Mouse (Mus musculus) lung, embryonic 15.5 days (tissue): Measurements from ENCODE around the gene Fthl17f. TPM values are rescaled to one million over a fixed set of nuclear protein-coding genes. Genes with fewer than 3 reads are reported as not detected.

Source experiments
- polyA plus RNA-seq: library from polyadenylated mRNA; unstranded; fragments of >200 nt; fragmentation: Nextera tagmentation; extraction: Ambion mirVana; gene quantifications from 2 replicates; pipeline ENCODE4 v1.2.1, GENCODE M21; 2015

The Fthl17f gene
- polyA plus RNA-seq, 1 experiment from 2014 or later = not detected

Other genes starting within 250 kb of the Fthl17f start
- gene Gm6592, start 219.0 kb upstream of the Fthl17f start, polyA plus RNA-seq = not detected in 2 replicates
- gene Gm5751, start 188.8 kb upstream of the Fthl17f start, polyA plus RNA-seq = not detected in 2 replicates
- 5.1 and 5.3 TPM in 2 replicates for gene B630019K06Rik, start 170.6 kb upstream of the Fthl17f start, polyA plus RNA-seq
- not detected in 2 replicates for gene Fthl17b, start 100.0 kb upstream of the Fthl17f start, polyA plus RNA-seq
- not detected in 2 replicates for gene Fthl17c, start 86.5 kb upstream of the Fthl17f start, polyA plus RNA-seq
- not detected in 2 replicates for gene Fthl17d, start 76.3 kb upstream of the Fthl17f start, polyA plus RNA-seq
- gene Fthl17e, start 29.5 kb upstream of the Fthl17f start, polyA plus RNA-seq = not detected in 2 replicates
- gene 4930402K13Rik, start 41.5 kb downstream of the Fthl17f start, polyA plus RNA-seq = not detected in 2 replicates
- gene Lancl3, start 136.9 kb downstream of the Fthl17f start, polyA plus RNA-seq = 1.1 and 1.2 TPM in 2 replicates
- not detected in 2 replicates for gene Gm14862, start 193.9 kb downstream of the Fthl17f start, polyA plus RNA-seq
- gene Xk, start 209.7 kb downstream of the Fthl17f start, polyA plus RNA-seq = 2.3 and 2.4 TPM in 2 replicates
- not detected in 2 replicates for gene H2al1m, start 220.7 kb downstream of the Fthl17f start, polyA plus RNA-seq